Comparison of ENCODE assay signal across 8 mouse cellular contexts in the genomic region with DNA sequence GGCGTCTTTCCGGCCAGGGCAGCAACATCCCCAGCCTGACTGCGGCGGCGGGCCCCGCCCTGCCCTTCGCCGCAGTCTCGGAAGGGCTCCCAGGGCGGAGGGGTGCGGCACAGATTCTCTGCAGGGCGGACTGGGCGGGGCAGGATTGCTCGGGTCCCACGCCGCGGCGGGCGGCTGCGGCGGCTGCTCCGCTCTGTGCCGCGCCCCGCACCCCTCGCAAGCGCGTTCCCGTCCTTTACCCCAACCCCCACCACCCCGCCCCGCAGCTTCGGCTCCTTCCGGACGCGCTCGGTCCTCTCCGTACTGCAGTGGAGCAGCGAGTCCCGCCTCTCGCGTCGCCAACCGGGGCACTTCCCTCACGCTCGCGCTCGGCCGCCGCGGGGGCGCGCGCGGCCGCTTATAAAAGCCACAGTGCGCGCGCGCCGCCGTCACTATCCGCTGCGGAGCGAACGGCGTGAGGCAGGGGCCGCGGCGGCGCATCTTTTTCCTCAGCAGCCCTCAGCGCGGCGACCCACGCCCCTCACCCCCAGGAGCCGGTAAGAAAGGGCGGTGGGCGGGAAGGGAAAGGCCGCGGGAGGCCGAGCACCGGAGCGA. TPM values are rescaled to one million over a fixed set of nuclear protein-coding genes. Genes with fewer than 3 reads are reported as not detected.
DNase-seq lines count a peak whose midpoint lies in the region; ATAC-seq and TF ChIP-seq lines count a peak whose summit lies in the region.

Sptan1 (plus strand) TSS at position 311 of the 594 bp plus-strand sequence.

- peak; percentile 57 for ATAC-seq in G1E (ENCODE audit: extremely low read depth, insufficient number of reproducible peaks, low FRiP score, poor library complexity, severe bottlenecking)
- ATAC-seq in forebrain, postnatal 0 days, result peak; percentile 99
- peak; percentile 99 for ATAC-seq in lung, embryonic 15.5 days (ENCODE audit: borderline replicate concordance, extremely low read depth, low FRiP score, low TSS enrichment)

- H3K4me1 ChIP-seq in G1E (ENCODE audit: insufficient read depth, low read depth, low read length), result peaks cover 14% of the 10 kb centered on the region
- H3K4me1 ChIP-seq in forebrain, postnatal 0 days (ENCODE audit: insufficient read depth), result peaks cover 25% of the 10 kb centered on the region
- peaks cover 40% of the 10 kb centered on the region for H3K4me1 ChIP-seq in lung, embryonic 15.5 days

- DNase-seq in G1E (ENCODE audit: low spot score), result peak; percentile 88
- DNase-seq in cerebellum, adult 18-20 months, result peak; percentile 95 to 99
- DNase-seq in forebrain, postnatal 0 days, result peak; percentile 99
- peak; percentile 98 for DNase-seq in heart, postnatal 4 days
- DNase-seq in layer of hippocampus, adult 8-10 months (ENCODE audit: low spot score in 2 of 2), result peak; percentile 92 to 94
- peak; percentile 95 for DNase-seq in ovary, adult 18-20 months (ENCODE audit: low spot score)
- DNase-seq in thymus, postnatal 0 days (ENCODE audit: low spot score), result peak; percentile 97

- H3K27ac ChIP-seq in forebrain, postnatal 0 days (ENCODE audit: low read depth, low read length), result peak within 1 kb of the TSS; percentile 98
- peak within 1 kb of the TSS; percentile 96 for H3K27ac ChIP-seq in lung, embryonic 15.5 days

- no peaks in the 10 kb centered on the region for H3K9me3 ChIP-seq in G1E (replicated peaks)
- no peaks in the 10 kb centered on the region for H3K9me3 ChIP-seq in forebrain, postnatal 0 days (ENCODE audit: low read length)
- no peaks in the 10 kb centered on the region for H3K9me3 ChIP-seq in lung, embryonic 15.5 days

- H3K36me3 ChIP-seq in G1E (replicated peaks), result peaks cover 10% of the 10 kb centered on the region
- H3K36me3 ChIP-seq in forebrain, postnatal 0 days (ENCODE audit: insufficient read depth), result peaks cover 14% of the 10 kb centered on the region
- peaks cover 15% of the 10 kb centered on the region; the same call in 1 of the 2 replicates for H3K36me3 ChIP-seq in lung, embryonic 15.5 days

- under 1% methylated on average over 75 of the region's 82 CpGs for WGBS in forebrain, postnatal 0 days
- under 1% methylated on average over 67 of the region's 82 CpGs for WGBS in lung, embryonic 15.5 days

- no peak for TF ChIP-seq CTCF in G1E (IDR thresholded peaks at IDR 0.05; ENCODE audit: low read depth, low read length)
- TF ChIP-seq CTCF in forebrain, postnatal 0 days (IDR thresholded peaks at IDR 0.05; ENCODE audit: low read depth), result no peak

- H3K27me3 ChIP-seq in G1E (ENCODE audit: insufficient read depth, low read length), result peaks cover 58% of the 10 kb centered on the region
- no peaks in the 10 kb centered on the region for H3K27me3 ChIP-seq in forebrain, postnatal 0 days (ENCODE audit: insufficient read depth, low read length)
- no peaks in the 10 kb centered on the region for H3K27me3 ChIP-seq in lung, embryonic 15.5 days

- H3K4me3 ChIP-seq in G1E (ENCODE audit: low read depth, low read length), result peak within 1 kb of the TSS; percentile 74
- peak within 1 kb of the TSS; percentile 99 for H3K4me3 ChIP-seq in forebrain, postnatal 0 days (ENCODE audit: low read depth, low read length)
- H3K4me3 ChIP-seq in lung, embryonic 15.5 days, result peak within 1 kb of the TSS; percentile 93

- H3K4me2 ChIP-seq in forebrain, postnatal 0 days (ENCODE audit: low read depth), result peak within 1 kb of the TSS; percentile 58
- peak within 1 kb of the TSS; percentile 68 for H3K4me2 ChIP-seq in lung, embryonic 15.5 days

- peak within 1 kb of the TSS; percentile 99 for H3K9ac ChIP-seq in forebrain, postnatal 0 days
- peak within 1 kb of the TSS; percentile 93 for H3K9ac ChIP-seq in lung, embryonic 15.5 days

RNA-seq across cellular contexts. Expression of gene Sptan1, which starts in this region (rescaled TPM):
- total RNA-seq in G1E (2014; fragmentation: Nextera tagmentation), result 25.6 and 25.7 TPM in 2 replicates
- 49.4 and 53.2 TPM in 2 replicates for total RNA-seq in G1E (2017)
- 8.8 and 9.3 TPM in 2 replicates for polyA plus RNA-seq in G1E (2012)
- 839 and 918 TPM in 2 replicates for total RNA-seq in forebrain, postnatal 0 days (2014; rRNA removed)
- polyA plus RNA-seq in forebrain, postnatal 0 days (2015; fragmentation: Nextera tagmentation; extraction: Ambion mirVana), result 182 and 192 TPM in 2 replicates
- total RNA-seq in heart, postnatal 4 days (2021), result 100 to 1,000 TPM; 370 to 371 TPM
- 100 to 1,000 TPM; 744 to 871 (median 808) TPM for total RNA-seq in layer of hippocampus, adult 8-10 months (2022)
- polyA plus RNA-seq in lung, embryonic 15.5 days (2015; fragmentation: Nextera tagmentation; extraction: Ambion mirVana), result 95.5 and 102 TPM in 2 replicates
- 47.5 and 53.2 TPM in 2 replicates for polyA plus RNA-seq in thymus, postnatal 0 days (2015; fragmentation: Nextera tagmentation; extraction: Ambion mirVana)

Comparison
In these comparisons a context has a peak if more than half of its experiments do, and no peak if none do; other contexts are left out.
1. Peak in every context shown above with its lines: DNase-seq, ATAC-seq, H3K4me3 ChIP-seq and H3K27ac ChIP-seq.
2. RNA of gene Sptan1 (total RNA-seq): 839 to 918 TPM in forebrain, postnatal 0 days, 744 to 871 TPM in layer of hippocampus, adult 8-10 months and 370 to 371 TPM in heart, postnatal 4 days; 25.6 to 53.2 TPM in G1E; every median in the first group is over 4 times any median in the second.